Mouse (Mus musculus): ENCODE measurements around the gene Slc11a1. TPM values are rescaled to one million over a fixed set of nuclear protein-coding genes. Genes with fewer than 3 reads are reported as not detected.
"Not testable (repeated sequence)": the region's sequence is repeated elsewhere in the genome, so short reads cannot be mapped to it uniquely, and the experiment has no call there.

Slc11a1 gene
- polyA plus RNA-seq (2015; fragmentation: Nextera tagmentation; extraction: Ambion mirVana), result 2.7 and 3.1 TPM in 2 replicates

DNA sequence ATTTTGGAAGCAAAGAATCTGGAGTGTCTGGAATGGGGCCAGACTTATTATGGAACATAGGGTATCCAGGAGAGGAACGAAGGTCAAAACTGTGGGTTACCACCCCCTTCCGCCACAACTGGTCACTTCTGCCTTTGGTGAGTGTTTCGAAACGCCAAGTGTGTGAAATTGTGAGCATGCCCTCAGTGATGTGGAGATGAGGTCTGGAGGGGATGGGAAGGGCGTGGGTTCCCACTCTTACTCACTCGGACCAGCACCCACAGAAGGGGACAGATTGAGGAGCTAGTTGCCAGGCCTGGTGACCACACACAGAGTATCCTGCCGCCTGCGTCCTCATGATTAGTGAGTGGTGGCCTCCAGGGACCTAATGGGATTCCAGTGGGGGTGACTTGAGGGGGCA lies at the start of gene Slc11a1:
Slc11a1 (plus strand) TSS at position 216 of the 400 bp plus-strand sequence.
- H3K36me3 ChIP-seq, result no peaks in the 10 kb centered on the region
- H3K4me1 ChIP-seq (replicated peaks), result 0 out of 2 replicates have a peak, but pooled peaks cover 6% of the 10 kb centered on the region
- H3K27ac ChIP-seq (replicated peaks), result no peak within 1 kb of the TSS
- no peak within 1 kb of the TSS for H3K9ac ChIP-seq
- ATAC-seq (ENCODE audit: low read depth), result no peak
- no peak within 1 kb of the TSS for H3K4me3 ChIP-seq
- no peaks in the 10 kb centered on the region for H3K27me3 ChIP-seq
- WGBS, result 73% methylated on average over 8 of the region's 8 CpGs
- H3K4me2 ChIP-seq, result no peak within 1 kb of the TSS
- H3K9me3 ChIP-seq, result no peaks in the 10 kb centered on the region

DNA sequence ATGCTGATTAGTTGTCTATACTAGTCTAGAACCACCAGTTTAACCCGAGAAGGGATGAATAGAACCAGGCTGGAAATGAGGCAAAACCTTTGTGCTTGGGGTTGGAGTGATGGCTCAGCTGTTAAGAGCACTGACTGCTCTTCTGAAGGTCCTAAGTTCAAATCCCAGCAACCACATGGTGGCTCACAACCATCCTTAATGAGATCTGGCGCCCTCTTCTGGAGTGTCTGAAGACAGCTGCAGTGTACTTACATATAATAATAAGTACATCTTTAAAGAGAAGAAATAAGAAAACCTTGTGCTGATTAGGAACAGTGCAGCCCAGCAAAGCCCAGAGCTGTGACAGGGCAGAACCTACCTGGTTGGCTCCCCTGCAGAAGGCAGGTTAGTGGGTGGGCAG lies 48.1 kb upstream of the Slc11a1 start:
- ATAC-seq (ENCODE audit: low read depth); H3K27me3 ChIP-seq; H3K27ac ChIP-seq (replicated peaks); H3K4me2 ChIP-seq; H3K9me3 ChIP-seq; H3K4me1 ChIP-seq (replicated peaks); H3K4me3 ChIP-seq; H3K9ac ChIP-seq: not testable (repeated sequence)
- 71% methylated on average over 2 of the region's 2 CpGs for WGBS
- H3K36me3 ChIP-seq, result peaks cover 15% of the 10 kb centered on the region

DNA sequence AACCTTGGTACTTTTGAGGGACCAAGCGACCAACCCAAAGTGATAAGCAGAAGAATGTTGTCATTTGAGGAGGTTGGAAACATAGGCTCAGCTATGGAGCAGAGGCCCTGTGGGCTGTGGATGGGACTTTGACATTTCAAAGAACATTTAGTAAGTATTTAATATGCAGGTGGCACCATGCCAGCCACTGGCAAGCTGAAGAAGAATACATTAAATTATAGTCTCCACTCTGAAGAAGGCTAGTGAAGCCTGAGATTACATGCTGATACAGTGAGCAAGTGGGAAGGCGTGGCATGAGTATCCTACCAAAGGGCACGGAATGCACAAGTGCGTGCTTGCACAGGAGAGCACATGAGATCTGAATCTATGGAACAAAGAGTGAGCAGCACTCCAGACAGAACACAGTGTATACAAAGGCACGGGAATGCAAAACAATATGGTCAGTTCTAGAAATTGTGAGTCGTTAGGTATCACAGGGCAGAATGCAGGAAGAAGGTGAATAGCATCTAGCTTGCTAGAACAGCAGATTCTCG lies 45.0 kb upstream of the Slc11a1 start:
- Histone ChIP-seq H3K9me3 (no peaks in the 10 kb centered on the region), H3K4me1 (replicated peaks) (peaks cover 22% of the 10 kb centered on the region), H3K36me3 (peaks cover 15% of the 10 kb centered on the region), H3K4me3 (no peak overlapping the region), H3K27ac (replicated peaks) (no peak overlapping the region), H3K27me3 (no peaks in the 10 kb centered on the region), H3K4me2 (no peak overlapping the region), H3K9ac (no peak overlapping the region)
- 82% methylated on average over 7 of the region's 7 CpGs for WGBS
- no peak for ATAC-seq (ENCODE audit: low read depth)

DNA sequence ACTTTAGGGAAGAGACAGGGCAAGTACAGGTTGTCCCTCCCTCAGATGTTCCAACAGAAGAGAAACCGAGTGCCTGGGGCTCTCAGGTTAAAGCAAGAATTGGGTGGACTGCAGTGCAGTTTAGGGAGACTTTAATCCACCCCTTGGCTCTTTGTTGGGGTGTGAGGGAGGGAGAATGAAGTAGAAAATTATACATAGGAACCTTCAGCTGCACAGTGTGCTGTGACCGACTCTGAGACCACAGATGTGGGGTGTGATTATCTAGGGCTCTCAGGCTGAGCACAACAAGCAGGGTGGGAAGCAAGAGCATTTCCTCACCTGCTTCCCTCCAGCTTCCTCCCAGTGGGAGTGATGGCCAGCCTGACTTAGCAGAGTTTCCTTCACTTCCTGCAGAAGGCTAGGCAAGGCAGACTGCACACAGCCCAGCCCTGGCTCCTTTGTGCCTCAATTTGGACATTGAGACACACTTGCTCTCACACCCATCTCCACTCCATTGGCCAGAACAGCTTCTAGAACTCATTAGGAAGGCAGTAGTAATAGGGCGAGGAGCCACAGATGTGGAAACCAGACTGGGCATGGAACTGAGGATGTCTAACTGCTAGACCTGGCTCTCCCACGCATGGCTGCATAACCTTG lies 43.8 kb upstream of the Slc11a1 start:
- no peak for ATAC-seq (ENCODE audit: low read depth)
- WGBS, result 85% methylated on average over 4 of the region's 4 CpGs
- no peaks in the 10 kb centered on the region for H3K27me3 ChIP-seq
- H3K9me3 ChIP-seq, result no peaks in the 10 kb centered on the region
- peaks cover 15% of the 10 kb centered on the region for H3K36me3 ChIP-seq
- H3K27ac ChIP-seq (replicated peaks), result peak overlapping the region; percentile 86
- H3K4me2 ChIP-seq, result no peak overlapping the region
- no peak overlapping the region for H3K9ac ChIP-seq
- H3K4me3 ChIP-seq, result no peak overlapping the region
- H3K4me1 ChIP-seq (replicated peaks), result peaks cover 22% of the 10 kb centered on the region

DNA sequence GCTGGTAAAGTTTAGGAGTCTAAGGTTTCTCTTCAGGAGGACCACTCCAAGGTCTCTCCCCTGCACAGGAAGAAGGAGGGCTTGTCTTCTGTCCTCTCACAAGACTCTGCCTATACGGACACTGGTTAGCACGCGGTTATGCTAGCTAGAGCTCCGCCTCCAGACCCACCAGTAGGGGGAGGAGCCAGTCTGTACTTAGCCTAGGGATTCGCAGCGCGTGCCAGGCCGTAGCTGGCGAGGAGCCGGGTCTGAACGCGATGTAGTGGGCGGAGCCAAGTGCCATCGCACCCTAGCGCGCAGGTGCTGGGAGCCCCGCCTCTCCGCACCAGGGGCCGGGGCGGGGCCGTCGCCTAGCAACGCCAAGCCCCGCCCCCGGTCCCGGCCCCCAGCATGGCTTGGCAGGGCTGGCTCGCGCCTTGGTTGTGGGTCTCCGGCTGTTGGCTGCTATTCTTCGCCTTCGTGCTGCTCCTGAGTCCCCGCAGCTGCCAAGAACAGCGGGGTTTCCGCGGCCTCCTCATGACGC lies 42.7 kb upstream of the Slc11a1 start:
- Histone ChIP-seq H3K4me3 (peak overlapping the region; percentile 51), H3K27ac (replicated peaks) (peak overlapping the region; percentile 86), H3K9me3 (no peaks in the 10 kb centered on the region), H3K9ac (peak overlapping the region; percentile 78), H3K4me1 (replicated peaks) (peaks cover 22% of the 10 kb centered on the region), H3K4me2 (peak overlapping the region; percentile 79), H3K27me3 (no peaks in the 10 kb centered on the region), H3K36me3 (peaks cover 15% of the 10 kb centered on the region)
- 0% methylated on average over 36 of the region's 36 CpGs for WGBS
- ATAC-seq (ENCODE audit: low read depth), result peak; percentile 98

DNA sequence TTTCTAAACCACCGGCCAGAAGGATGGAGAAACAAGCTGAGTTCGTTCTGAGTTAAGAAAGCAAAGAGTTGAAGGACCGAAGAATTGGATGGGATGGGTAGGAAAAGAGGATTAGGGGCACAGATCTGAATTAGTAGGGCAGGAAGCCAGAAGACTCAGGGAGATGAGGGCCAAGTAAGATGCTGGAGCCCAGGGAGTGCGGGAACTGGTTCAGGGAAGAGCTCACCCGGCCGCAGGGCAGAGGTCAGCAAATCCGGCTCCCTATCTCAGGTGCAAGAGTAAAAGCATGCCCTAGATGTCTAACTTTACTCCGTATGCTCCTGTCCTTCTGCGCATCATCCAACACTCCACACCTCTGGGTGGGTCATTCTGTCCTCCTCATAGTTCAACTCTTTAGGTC lies 42.1 kb upstream of the Slc11a1 start:
- ATAC-seq (ENCODE audit: low read depth), result peak; percentile 15; the same call in 1 of the 2 replicates
- peaks cover 22% of the 10 kb centered on the region for H3K4me1 ChIP-seq (replicated peaks)
- WGBS, result 5% methylated on average over 9 of the region's 9 CpGs

DNA sequence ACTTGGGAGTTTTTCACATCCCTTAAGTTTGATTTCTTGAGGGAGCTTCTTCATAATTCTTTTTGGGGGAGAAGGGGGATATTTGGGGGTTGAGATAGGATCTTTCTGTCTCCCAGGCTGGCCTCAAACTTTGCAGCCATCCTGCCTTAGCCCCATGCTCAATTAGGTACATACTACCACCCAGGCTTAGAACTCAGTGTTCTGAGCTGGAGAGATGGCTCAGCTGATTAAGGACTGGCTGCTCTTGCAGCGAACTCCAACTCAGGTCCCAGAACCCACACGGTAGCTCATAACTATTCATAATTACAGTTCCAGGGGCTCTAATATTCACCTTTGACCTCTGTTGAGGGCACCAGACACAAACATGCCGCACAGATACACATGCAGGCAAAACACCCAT lies 40.4 kb upstream of the Slc11a1 start:
- Histone ChIP-seq H3K4me1 (replicated peaks) (peaks cover 22% of the 10 kb centered on the region), H3K4me2 (no peak overlapping the region), H3K27me3 (no peaks in the 10 kb centered on the region), H3K9me3 (no peaks in the 10 kb centered on the region), H3K9ac (no peak overlapping the region), H3K4me3 (no peak overlapping the region), H3K36me3 (no peaks in the 10 kb centered on the region), H3K27ac (replicated peaks) (no peak overlapping the region)
- no peak for ATAC-seq (ENCODE audit: low read depth)
- 77% methylated on average over 3 of the region's 3 CpGs for WGBS

More for the DNA sequence above, 42.1 kb upstream of the Slc11a1 start:
- H3K9me3 ChIP-seq, result no peaks in the 10 kb centered on the region
- H3K27ac ChIP-seq (replicated peaks), result peak overlapping the region; percentile 86
- H3K4me3 ChIP-seq, result peak overlapping the region; percentile 51
- peaks cover 12% of the 10 kb centered on the region for H3K36me3 ChIP-seq
- peak overlapping the region; percentile 78 for H3K9ac ChIP-seq
- H3K4me2 ChIP-seq, result peak overlapping the region; percentile 79
- no peaks in the 10 kb centered on the region for H3K27me3 ChIP-seq

DNA sequence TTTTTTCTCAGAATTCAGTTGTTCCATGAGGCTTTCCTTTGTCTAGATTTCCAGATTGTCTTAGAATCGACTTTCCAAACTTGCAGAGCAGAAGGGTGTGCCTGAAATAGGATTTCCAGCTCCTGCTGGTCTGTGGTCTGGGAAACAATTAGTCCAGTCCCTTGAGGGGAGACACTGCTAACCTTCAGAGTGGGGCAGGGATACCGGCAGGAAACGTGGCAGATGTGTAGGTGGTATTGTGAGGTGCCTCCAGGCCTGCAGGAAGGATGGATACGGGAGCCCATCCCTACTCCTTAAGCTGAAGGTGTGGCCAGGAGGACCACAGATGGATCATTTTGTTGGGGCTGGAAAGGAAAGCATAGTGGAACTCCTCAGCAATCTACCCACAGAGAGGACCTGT lies 40.0 kb upstream of the Slc11a1 start:
- Histone ChIP-seq H3K4me2 (no peak overlapping the region), H3K27ac (replicated peaks) (no peak overlapping the region), H3K27me3 (no peaks in the 10 kb centered on the region), H3K9me3 (no peaks in the 10 kb centered on the region), H3K36me3 (no peaks in the 10 kb centered on the region; the same call in 1 of the 2 replicates), H3K4me1 (replicated peaks) (peaks cover 22% of the 10 kb centered on the region), H3K9ac (no peak overlapping the region), H3K4me3 (no peak overlapping the region)
- 76% methylated on average over 4 of the region's 4 CpGs for WGBS
- no peak for ATAC-seq (ENCODE audit: low read depth)

DNA sequence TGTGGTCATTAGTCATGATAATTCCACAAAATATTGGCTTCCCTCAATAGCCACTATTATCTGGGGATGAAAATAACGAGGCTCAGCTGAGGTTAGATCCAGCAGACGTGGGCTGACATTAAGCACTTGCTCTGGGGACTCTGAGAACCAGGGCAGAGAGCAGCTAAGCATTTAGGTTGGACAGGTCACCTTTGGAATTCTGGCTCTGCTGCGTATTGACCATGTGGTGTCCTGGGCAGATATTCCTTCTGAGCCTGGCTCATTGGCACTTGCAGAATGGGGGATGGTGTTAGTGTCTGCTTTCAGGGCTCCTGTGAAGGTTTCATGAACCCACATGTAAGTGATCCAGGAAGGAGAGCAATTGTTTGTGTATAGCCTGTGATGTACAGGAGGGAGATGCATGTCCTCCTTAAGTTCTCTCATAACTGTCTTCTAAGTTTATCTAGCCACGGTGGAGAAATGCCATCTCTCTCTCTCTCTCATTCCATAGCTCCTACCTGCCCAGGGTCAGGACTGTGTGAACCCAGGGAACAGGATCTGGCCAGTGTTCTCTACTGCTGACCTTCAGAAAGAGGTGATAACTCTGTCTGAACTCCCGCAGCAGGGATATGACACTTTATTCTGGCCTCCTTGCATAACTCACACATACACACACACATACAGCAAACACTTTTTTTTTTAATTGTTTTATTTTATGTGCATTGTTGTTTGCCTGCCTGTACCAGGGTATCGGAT lies 39.4 kb upstream of the Slc11a1 start:
- no peaks in the 10 kb centered on the region; the same call in 1 of the 2 replicates for H3K36me3 ChIP-seq
- H3K27me3 ChIP-seq, result no peaks in the 10 kb centered on the region
- H3K9ac ChIP-seq, result no peak overlapping the region
- no peak overlapping the region for H3K27ac ChIP-seq (replicated peaks)
- H3K4me2 ChIP-seq, result no peak overlapping the region
- H3K4me1 ChIP-seq (replicated peaks), result peaks cover 22% of the 10 kb centered on the region
- 79% methylated on average over 6 of the region's 6 CpGs for WGBS
- H3K4me3 ChIP-seq, result no peak overlapping the region
- H3K9me3 ChIP-seq, result no peaks in the 10 kb centered on the region
- ATAC-seq (ENCODE audit: low read depth), result no peak

DNA sequence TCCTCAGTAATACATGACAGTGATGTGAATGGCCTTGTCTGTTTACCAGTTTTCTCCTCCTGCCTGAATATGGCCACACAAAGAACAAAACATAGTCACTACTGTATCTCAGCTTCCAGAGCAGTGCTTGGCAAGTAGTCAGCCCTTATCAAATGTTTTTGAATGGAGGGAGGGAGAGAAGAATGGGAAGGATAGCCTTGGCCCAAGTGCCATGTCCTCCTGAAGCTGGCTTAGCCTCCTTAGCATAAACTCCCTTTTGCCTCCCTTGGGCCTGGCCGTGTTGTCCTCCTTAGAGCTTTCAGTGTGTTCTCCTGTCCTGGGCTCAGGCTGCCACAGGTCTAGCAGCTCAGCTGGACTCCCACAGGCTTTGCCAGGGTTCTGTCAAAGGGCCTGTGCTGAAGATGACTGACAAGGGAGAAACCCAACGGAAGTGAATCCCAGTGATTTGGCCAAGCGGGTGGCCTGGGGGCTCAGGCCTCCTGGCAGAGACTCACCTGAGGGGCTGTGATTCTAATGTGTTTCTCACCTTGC lies 37.7 kb upstream of the Slc11a1 start:
- H3K4me3 ChIP-seq, result no peak overlapping the region
- peaks cover 14% of the 10 kb centered on the region for H3K4me1 ChIP-seq (replicated peaks)
- no peak overlapping the region for H3K9ac ChIP-seq
- 86% methylated on average over 3 of the region's 3 CpGs for WGBS
- H3K4me2 ChIP-seq, result no peak overlapping the region
- H3K27ac ChIP-seq (replicated peaks), result no peak overlapping the region
- H3K27me3 ChIP-seq, result no peaks in the 10 kb centered on the region
- no peaks in the 10 kb centered on the region; the same call in 1 of the 2 replicates for H3K36me3 ChIP-seq
- H3K9me3 ChIP-seq, result no peaks in the 10 kb centered on the region
- ATAC-seq (ENCODE audit: low read depth), result no peak

DNA sequence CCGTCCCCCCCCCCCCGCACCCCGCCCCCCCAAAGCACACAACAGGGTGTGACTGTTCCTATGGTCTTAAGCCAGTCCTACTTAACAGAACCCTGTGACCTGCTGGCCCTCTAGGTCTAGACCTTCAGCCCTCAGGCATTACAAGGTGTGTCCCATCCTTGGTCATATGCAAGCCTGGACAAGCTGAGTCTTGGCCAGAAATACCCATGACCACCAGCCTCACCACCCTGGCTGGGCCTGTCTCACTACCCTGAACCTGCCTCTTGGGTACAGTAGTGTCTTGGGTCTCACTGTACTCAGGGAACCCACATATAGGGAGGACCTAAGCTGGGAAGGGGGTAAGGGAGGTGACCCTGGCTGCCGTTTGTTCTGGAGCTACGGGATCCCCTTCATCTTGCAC lies 37.0 kb upstream of the Slc11a1 start:
- no peaks in the 10 kb centered on the region for H3K9me3 ChIP-seq
- no peaks in the 10 kb centered on the region; the same call in 1 of the 2 replicates for H3K36me3 ChIP-seq
- no peak overlapping the region for H3K4me3 ChIP-seq
- 81% methylated on average over 5 of the region's 5 CpGs for WGBS
- no peak overlapping the region for H3K27ac ChIP-seq (replicated peaks)
- H3K4me2 ChIP-seq, result no peak overlapping the region
- no peak for ATAC-seq (ENCODE audit: low read depth)
- H3K9ac ChIP-seq, result no peak overlapping the region
- peaks cover 12% of the 10 kb centered on the region for H3K4me1 ChIP-seq (replicated peaks)
- no peaks in the 10 kb centered on the region for H3K27me3 ChIP-seq

DNA sequence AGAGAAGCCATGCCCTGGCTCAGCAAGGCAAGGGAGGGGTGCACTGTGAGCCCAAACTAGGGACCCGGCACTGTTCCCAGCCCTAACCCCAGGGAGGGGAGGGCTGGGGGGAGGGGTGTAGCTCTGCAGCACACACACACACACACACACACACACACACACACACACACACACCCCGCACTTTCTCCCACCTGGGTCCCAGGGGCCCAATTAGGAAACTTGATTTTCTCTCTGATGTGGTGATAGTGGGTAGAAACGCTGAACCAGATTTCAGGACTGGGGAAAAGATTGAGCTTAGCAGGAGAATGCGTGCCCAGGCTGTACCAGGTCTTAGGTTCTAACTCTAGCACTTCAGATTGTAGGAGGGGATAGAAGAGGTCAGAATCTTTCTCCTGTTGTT lies 36.4 kb upstream of the Slc11a1 start:
- Histone ChIP-seq H3K27me3 (no peaks in the 10 kb centered on the region), H3K4me3 (no peak overlapping the region), H3K4me2 (no peak overlapping the region), H3K27ac (replicated peaks) (no peak overlapping the region), H3K9ac (no peak overlapping the region), H3K4me1 (replicated peaks) (peaks cover 12% of the 10 kb centered on the region), H3K9me3 (no peaks in the 10 kb centered on the region), H3K36me3 (no peaks in the 10 kb centered on the region; the same call in 1 of the 2 replicates)
- no peak for ATAC-seq (ENCODE audit: low read depth)
- 72% methylated on average over 4 of the region's 4 CpGs for WGBS
